Mouse (Mus musculus) monocyte, adult 2 months (primary cell): Measurements from ENCODE around the gene Gm16181.

Source experiments
- DNase-seq, 2 experiments: peaks; one replicate each; pipeline ENCODE4 v3.0.0; 2022; ENCODE audit warnings: low spot score in 2 of 2, low read depth in 1 of 2

Gm16181 gene

DNA sequence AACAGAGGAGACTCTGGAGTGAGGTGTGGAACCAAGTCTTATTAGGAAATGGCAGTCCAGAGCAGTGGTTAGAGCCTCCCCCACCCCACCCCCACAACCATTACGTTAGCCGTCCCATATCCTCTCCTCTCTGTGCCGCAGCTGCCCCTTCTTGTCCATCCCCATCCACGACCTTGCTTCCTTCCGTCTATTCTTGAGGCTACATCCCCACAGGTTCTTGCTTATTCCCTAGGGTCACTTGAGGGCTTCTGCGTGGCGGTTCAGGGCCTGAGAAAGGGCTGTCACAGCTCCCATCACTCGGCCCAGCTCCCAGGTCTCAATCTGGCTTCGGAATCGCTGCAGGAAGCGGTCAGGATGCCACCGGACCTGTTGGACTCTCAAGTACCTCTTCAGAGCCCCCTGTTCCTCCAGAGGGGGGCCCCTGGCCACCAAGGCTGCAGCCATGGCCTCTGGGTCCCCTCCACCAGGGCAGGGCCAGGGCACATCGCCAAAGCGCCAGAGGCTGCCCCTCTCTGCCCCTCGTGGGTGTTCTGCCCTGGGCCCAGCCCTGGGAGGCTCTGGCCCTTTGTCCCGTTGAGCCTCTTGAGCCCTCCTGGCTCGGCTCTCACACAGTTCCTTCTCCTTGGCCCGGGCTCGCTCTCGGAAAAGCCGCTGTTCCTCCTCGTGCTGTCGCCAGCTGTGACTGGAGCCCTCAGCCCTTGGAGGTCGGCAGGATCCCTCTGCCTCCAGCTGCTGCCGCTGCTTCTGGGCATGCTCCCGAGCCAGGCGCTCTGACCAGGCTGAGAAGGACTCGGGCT, at the start of gene Gm16181:
TSS of gene Gm16181 (plus strand) at position 679 of the 797 bp plus-strand sequence.
- no peak for DNase-seq

DNA sequence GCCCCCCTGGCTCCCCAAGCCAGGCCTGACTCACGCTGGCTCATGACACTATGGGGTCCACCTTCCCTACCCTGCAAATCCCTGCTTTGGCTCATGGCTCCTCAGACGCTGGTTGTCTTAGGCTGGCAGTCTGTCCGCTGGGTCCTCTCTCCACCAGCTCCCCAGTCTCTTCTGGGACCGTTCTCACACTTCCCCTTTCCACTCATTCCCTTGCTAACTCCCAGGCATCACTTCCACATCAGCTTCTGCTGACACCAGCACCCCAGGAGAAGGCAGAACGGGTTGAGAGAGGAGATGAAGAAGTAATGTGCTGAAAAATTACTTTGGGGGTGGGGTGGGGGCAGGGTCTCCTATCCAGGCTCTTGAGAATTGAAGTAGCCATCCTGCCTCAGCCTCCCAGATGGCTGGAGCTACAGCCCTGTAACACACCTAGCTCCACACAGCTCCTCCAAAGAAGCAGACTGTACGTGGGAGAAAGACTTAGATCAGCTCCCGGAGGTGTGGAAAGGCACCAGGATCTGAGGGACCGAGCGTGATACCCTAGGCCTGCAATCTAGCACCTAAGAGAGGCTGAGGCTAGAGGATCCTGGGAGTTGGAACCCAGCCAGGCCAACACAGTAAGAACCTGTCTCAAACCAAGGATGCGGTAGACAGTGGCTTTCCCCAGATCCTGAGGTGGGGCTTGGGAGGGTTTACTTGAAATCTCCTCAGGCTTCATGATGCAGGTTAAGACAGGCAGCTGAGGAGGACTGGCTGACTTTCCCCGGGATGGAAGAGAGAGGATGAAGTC, 48.0 kb upstream of the Gm16181 start:
- peak in 1 of 2 experiments; percentile 35 for DNase-seq

DNA sequence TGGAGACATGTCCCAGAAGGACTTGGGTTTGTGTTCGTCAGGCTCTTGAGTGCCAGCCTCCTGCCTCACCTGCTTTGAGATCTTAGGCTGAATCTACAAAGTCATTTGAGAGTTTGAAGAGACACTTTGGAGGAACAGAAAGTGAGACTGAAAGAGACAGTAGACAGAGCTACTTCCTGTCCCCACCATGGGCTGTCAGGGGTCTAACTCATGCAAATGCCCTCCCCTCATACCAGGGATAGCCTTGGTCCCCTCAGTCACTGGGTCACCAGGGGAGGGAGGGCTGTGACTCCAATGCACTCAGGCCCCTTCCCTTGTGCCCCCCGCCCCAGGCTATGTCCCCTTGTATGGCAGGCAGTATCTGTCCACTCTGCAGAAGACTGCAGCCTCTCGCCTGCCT, 47.3 kb upstream of the Gm16181 start:
- DNase-seq, result no peak

DNA sequence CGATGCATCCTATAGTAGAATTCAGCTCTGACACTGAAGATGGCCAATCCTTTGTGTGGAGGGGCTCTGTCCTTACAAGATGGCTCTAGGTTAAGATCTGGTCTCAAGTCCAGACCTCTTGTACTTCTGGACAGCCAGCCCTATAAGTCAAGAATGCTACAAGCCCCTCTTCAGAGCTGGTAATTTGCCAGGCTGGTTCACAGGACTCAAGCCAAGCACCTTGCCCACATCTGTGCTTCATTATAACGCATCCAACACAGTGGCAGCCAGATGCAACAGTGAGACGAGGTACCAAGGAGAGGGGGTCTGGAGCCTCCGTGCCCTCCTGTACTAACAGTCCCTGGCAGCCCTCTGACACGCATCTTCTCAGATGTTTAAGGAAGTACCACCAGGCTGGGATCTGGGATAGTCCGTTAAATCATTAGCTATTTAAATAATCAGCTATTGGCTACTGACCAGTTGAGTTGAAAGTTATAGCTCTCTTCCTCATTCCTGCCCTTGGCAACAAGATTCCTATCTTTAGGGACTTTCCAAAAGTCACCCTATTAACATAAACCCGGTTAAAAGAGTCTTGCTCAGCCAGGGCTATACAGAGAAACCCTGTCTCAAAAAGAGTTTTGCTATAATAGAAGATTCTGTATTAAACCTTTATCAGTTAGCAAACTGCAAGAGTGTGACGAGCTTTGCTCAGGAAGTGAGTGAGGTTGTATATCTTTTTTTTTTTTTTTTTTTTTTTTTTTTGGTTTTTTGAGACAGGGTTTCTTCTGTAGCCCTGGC, 46.2 kb upstream of the Gm16181 start:
- no peak for DNase-seq

DNA sequence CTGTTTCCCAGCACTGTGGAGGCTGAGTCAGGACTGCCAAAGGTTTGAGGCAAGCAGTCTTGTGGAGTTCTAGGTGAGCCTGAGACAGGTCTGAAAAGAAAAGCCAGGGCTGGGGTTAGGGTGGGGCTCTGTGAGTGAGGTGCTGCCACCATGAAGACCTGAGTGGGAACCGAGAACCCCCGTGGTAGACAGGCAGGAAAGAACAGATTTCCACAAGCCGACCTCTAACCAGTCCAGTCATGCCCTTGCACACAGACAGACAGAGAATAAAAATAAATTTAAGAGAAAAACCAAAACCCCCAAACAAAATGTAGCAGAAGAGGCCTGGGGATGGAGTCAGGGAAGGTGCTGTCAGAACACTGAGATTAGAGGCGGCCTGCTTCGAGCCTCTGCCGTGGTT, 45.3 kb upstream of the Gm16181 start:
- DNase-seq, result no peak

DNA sequence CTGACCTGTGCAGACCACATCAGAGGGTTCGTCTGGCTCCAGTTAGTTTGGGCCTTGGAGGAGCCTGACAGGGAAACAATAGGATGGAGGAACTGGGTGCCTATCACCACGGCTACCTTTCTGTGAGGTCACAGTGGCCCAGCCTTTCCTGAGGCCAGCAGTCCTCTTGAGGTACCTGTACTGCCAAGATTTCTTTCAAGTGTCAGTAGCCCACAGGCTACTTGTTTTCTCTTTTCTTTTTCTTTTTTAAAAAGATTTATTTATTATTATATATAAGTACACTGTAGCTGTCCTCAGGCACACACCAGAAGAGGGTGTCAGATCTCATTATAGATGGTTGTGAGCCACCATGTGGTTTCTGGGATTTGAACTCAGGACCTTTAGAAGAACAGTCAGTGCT, 44.7 kb upstream of the Gm16181 start, which contains the start of gene Aif1:
TSS of gene Aif1 (minus strand) at position 101 of the 400 bp plus-strand sequence.
- no peak for DNase-seq

DNA sequence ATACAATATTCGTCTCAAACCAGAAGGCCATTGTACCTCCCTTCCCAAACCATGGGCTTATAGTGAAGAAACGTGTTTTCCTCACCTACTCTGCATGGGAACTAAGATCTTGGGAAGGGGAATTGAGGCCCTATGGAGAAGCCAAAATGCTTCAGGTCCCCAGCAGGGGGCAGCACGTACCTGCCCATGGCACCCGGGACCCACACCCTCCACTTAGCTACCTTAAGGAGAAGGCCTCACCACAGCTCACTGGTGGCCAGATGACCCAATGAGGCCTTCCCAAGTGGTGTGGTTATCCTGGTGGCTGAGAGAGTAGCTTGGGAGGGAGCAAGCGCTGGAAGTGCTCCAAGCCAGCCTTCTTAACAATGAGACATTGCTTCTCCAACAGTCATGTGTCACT, 42.1 kb upstream of the Gm16181 start:
- DNase-seq, result peak in 1 of 2 experiments; percentile 69

DNA sequence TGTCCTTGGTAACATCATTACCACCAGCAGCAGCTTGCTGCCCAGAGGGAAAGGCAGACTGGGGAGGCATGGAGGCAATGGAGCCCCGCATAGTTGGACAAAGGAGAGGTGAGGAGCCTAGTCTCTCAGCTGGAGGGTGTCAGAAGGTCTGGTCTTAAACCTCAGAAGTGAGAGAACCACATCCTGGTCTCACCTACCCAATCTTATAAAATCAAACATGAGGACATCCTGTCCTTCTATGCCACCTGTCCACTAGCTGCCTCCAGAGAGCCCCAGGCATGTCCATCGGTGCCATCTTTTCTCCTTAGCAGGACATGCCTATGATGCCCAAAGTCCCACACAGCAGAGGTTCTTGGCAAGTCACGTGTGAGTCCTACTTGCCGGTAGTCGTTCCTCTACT, 40.5 kb upstream of the Gm16181 start:
- no peak for DNase-seq

DNA sequence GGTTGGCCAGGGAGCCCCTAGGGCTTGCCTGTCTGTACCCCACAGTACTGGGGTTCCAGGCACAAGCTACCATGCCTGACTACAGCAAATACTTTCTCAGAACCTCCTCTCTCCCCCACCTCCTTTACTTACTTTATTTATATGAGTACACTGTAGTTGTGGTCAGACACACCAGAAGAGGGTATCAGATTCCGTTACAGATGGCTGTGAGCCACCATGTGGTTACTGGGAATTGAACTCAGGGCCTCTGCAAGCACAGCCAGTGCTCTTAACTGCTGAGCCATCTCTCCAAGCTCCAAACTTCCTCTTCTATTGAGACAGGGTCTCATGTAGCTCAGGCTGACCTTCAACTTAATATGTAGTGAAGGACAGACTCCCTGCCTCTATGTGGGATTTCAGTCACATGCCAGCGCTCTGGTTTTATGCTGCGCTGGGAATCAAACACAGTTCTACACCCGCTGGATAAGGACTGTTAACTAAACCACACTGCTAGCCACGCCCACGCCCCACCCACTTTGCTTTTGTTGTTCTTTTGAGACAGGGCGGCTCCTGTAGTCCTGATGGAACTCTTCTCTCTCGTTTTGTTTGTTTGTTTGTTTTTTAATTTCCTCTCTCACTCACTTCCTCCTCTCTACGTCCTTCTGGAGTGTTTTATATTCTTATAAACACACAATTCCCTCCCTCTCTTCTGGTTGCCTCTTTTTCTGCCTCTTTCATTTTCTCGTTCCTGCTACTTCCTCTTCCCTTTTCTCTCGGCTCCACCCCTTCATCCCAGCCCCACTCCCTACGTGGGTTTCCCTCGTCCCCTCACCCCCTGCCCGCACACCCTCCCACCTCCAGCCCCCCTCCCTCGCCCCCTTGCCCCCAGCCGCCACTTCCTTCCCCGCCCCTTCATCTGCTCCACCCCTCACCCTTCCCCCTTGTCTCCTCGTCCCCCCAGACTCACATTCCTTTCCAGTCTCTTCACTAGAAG, 34.7 kb upstream of the Gm16181 start:
- peak in 1 of 2 experiments; percentile 66 for DNase-seq

DNA sequence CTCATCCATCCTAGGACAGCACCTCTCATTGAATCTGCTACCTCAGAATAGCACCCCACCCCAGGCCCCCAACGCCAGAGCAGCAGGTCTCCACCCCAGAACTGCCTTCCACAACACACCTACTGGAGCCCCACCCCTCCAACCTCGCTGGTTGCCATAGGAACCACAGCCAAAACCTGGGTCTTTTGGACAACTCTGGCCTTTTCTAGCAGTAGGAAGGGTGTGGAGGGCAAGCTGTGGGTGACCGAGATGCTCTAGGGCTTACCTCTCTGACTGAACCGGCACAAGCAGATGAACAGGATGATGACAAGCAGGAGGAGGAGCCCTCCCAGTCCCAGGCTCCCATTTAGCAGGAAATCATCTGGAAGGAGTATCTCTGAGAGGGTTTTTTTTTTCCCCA, 34.0 kb upstream of the Gm16181 start:
- peak in 1 of 2 experiments; percentile 41 for DNase-seq

DNA sequence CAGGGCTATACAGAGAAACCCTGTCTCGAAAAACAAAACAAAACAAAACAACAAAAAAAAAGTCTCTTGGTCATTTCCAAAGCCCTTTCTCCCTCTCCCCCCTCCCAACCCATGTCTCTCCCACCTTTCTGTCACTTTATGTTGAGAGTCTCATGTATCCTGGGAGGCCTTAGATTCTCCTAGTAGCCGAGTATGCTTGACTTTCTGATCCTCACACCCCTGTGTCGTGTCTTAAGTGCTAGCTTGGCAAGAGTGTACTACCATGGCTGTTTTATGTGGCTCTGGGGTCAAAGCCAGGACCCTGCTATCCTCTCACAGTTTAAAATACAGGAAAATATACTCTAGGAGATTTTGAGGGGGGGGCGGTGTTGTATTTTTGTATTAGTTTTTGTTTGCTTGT, 33.3 kb upstream of the Gm16181 start:
- DNase-seq, result no peak

DNA sequence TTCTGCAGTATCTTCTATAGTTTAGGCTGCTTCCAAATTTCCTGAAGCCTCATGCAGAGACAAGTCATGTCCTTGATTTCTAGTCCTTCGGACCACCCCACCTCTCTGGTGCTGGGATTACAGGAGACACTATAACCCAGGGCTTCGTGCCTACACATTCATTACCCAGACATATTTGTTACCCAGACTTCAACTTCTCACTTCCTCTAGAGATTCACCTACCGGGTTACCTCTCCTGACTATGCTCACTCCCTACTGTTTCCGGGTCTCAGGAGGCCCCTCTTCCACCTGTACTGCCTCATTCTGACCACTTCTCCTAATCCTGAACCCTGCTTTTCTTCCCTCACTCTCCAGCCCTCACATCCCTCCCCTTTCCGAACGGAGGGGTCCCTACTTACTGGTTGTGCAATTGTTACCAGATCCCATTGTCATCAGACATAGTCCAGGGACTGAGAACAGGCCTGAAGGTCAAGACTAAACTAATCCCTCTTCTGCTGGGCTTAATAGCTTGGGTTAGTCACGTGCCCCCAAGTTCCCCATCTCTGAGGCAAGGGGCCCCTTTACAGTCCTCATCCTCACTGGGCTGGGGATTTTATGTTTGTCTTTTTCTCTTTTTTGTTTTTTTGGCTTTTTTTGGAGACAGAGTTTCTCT, 32.5 kb upstream of the Gm16181 start, which contains the start of gene Lst1:
TSS of gene Lst1 (minus strand) at position 481 of the 652 bp plus-strand sequence.
- peak in 1 of 2 experiments; percentile 44 for DNase-seq

DNA sequence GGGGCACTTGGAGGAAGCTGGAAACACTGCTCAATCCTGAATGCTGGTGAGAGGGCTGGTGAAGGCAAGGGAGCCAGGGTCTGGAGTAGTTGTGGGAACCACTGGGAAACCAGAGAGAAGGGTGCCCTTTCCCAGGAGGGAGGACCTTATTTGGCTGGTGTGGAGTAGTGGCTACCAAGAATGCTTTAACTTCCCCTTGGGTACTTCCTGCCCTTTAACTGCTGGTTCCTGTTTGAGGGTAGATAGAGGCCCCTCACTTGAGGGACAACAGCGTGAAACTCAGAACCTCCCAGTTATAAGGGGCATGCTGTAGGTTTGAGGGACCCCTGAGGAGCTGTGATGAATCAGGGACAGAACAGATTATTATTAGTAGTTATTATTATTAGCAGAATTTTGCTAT, 31.4 kb upstream of the Gm16181 start:
- peak in 1 of 2 experiments; percentile 37 for DNase-seq

DNA sequence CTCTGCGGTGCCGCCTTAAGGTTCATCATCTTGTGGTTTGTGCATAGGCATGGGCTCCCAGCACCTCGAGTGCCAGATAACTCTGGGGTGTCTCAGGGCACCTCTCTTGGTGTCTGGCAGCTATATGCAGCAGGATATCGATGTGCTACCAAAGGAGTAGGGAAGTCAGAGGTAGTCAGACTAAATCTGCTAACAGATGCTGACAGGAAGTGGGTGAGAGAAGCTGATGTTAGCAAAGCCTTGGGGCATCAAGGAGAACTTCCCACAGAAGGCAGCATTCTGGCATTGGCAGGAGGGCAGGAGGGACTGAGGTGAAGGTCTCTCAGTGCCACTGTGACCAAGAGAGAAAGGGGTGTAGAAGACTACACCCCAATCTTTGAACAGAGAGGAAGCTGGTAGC, 30.5 kb upstream of the Gm16181 start:
- peak in 1 of 2 experiments; percentile 25 for DNase-seq

DNA sequence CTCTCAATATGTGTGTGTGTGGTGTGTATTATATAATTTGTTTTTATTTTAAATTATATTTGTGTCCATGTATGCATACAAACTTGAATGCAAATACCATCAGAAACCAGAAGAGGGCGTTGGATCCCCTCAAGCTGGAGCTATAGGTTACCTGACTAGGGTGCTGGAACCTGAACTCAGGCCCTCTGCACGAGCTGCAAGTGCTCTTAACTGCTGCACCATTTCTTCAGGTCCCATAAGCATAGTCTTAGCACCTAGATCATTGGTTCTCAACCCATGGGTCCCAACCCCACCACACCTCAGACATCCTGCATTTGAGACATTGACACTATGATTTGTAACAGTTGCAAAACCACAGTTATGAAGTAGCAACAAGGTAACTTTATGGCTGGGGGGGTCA, 28.9 kb upstream of the Gm16181 start:
- no peak for DNase-seq

DNA sequence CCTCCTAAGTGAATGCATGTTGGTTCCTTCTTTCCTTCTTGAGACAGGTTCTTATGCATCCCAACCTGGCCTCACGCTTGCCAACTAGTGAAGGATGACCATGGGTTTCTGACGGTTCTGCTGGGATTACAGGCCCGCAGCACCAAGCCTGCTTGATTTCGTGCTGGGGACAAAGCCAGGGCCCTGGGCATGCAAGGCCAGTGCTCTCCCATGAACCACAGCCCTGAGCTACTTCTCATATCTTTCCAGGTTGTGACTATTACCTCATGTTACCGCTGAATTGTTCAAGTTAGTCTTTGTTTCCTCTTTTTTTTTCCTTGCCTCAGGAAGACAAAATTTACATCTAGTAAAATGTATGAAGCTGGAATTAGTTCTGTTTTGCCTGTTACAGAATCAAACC, 27.7 kb upstream of the Gm16181 start:
- DNase-seq, result peak in 1 of 2 experiments; percentile 28

DNA sequence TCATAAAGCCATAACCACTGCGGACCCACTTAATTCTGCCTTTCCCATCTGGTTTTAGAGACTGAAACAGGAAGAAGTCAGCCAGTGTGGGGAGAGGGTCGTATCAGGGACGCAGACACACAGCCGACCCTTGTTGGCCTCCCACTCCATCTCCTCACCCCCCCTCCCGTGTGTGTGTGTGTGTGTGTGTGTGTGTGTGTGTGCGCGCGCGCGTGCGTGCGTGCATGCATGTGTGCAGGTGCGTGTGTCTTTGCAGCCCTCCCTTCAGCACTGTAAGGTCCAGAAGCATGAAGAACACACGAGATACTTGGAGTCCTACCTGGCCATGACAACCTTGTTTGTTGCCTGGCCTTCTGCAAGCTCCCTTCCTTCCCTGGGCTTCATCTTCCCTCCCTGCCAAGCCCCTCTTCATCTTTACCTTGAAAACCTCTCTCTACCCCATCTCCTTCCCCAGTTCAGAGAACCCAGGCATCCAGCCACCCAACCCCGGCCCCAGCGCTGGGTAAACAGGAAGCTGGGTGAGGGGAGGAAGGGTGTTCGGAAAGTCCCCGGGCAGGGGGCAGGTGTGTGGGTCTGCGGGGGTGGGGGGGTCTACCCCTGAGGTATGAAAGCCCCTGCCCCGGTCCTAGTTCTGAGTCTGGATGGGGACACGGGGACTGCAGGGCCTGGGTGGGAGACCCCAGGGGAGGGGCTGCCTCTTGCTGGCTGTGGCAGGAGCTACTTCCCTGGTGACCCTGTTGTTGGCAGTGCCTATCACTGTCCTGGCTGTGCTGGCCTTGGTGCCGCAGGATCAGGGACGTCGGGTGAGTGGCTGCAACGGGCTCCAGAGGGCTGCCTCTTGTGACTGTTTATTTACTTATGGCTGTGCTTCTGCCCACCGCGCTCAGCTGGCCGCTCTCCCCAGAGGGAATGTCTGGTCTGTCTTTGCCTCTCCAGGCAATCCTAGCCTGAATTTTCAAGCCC, 26.5 kb upstream of the Gm16181 start, which contains the start of gene Ltb:
TSS of gene Ltb (plus strand) at position 559 of the 963 bp plus-strand sequence.
- no peak for DNase-seq

DNA sequence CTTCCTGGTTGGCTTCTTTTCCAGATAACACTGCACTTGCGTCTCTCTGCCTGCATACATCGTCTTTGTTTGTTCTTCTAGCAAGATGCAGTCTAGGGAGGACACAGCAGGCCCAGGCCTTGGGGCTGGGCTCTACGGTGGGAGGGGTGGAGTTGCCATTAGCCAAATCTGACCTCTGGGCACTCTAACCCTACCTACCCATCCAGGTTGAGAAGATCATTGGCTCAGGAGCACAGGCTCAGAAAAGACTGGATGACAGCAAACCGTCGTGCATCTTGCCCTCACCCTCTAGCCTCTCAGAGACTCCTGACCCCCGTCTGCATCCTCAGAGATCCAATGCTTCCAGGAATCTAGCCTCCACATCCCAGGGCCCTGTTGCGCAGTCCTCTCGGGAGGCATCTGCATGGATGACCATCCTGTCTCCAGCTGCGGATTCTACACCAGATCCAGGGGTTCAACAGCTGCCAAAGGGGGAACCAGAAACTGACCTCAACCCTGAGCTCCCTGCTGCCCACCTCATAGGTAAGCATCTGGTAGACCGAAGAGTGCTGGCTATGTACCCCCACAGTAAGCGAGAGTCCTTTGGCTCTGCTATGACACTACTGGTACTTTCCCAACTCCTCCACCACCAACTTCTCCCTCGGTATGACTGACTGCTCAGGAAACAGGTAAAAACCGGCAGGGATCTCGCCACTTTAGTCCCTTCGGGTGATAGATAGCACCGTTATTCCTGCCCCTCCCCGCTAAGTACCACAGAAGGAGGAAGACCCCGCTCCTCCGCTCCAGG, 25.6 kb upstream of the Gm16181 start:
- no peak for DNase-seq
